Mouse (Mus musculus) kidney, postnatal 36 days (tissue): ENCODE results near the gene Camkk1.

Source experiments
- DNase-seq, 2 experiments: peaks; one replicate each; pipeline ENCODE4 v3.0.0; 2021 to 2022; ENCODE audit warnings: mixed read lengths in 2 of 2

Gene Camkk1

GRCm38 (mm10) chr11:73018471-73019146 lies at the start of gene Camkk1:
Gene Camkk1 (plus strand): TSS chr11:73019008.
- DNase-seq: peak; percentile 93 to 95

DNA sequence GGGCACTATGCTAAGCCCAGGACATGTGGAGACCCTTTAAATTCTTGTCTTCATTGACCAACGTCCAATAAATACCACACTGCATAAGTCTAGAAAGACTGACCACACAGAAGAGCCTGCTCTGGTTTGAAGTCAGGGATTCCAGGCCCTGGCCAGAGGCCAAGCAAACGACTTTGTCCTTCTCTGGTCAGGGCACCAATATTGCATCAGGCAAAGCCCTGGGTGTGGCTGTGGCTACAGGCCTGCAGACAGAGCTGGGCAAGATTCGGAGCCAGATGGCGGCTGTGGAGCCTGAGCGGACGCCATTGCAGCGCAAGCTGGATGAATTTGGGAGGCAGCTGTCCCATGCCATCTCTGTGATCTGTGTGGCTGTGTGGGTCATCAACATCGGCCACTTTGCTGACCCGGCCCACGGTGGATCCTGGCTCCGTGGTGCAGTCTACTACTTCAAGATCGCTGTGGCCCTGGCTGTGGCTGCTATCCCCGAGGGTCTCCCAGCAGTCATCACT lies 43.8 kb upstream of the Camkk1 start:
- no peak for DNase-seq

GRCm38 (mm10) chr11:72982516-72982915 lies 36.3 kb upstream of the Camkk1 start:
- no peak for DNase-seq

DNA sequence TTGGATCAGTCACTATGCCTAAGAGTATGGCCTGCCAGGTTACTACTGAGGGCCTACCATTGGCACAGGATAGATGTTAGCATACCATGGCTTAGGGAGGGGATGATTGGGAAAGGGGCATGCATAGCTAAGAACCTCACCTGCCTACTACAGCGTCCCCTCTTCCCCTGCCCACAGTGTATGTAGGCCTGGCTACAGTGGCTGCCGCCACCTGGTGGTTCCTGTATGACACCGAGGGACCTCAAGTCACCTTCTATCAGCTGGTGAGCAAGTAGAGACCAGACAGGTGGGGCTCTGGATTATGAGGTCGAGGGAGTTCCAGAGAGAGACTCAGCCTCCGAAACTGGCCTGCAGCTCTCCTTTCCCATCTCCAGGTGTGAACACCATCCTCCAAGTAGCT lies 35.5 kb upstream of the Camkk1 start:
- DNase-seq: peak in 1 of 2 experiments; percentile 67

DNA sequence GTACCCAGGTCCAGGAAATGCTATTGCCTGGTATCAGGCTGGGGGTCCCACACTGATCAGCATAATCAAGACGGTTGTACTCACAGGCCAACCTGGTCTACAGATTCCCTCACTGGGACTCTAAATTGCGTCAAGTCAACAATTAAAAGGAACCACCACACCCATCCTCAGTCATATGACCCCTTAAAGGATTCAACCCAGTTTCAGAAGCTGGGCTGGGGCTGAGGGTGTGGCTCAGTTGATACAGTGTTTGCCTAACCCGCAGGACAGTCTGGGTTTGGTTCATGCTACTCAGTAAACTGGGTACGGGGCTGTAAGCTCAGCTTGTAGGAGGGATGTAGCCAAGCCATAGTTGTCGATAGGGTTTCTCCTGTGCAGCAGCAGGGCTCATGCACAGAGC lies 32.1 kb upstream of the Camkk1 start:
- no peak for DNase-seq

- DNase-seq: no peak
Measured at GRCm38 (mm10) chr11:72987234-72987633, 31.6 kb upstream of the Camkk1 start.

DNA sequence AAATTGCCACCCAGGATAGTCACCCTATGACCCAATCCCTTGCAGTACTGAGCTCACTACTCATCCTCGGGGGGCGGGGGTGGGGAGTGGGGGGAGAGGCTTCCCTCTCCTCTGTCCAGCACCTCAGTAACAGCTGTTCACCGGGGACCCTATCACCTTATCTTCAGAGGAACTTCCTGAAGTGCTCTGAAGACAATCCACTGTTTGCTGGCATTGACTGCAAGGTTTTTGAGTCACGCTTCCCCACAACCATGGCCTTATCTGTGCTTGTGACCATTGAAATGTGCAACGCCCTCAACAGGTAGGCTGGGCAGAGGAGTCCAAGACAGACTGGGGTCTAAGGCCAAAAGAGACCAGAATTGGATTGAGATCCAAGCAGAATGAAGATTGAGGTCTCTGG lies 31.0 kb upstream of the Camkk1 start:
- DNase-seq: no peak

GRCm38 (mm10) chr11:72989044-72989443 lies 29.8 kb upstream of the Camkk1 start:
- DNase-seq: no peak

- no peak for DNase-seq
Measured at GRCm38 (mm10) chr11:72990688-72991087, 28.1 kb upstream of the Camkk1 start.

DNA sequence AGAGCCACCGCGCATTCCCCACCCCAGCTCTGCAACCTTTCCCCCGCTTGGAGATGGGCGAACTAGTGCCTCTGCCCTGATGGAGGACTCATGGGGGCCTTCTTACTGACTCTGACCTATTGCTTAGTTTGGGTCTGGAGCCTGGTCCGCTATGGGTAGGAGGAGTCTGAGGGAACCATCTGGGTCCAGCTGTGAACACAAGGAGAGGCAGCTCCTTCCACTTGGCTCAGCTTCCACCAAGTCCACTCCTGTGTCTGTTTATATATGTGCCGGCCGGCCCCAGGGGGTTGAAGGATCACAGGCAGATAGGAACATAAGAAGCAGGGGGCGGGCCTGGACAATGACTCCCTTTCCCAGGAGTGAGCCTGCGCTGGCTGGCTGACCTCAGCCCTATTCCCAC lies 26.8 kb upstream of the Camkk1 start:
- DNase-seq: no peak

GRCm38 (mm10) chr11:72996346-72996745 lies 22.5 kb upstream of the Camkk1 start:
- DNase-seq: peak in 1 of 2 experiments; percentile 55

GRCm38 (mm10) chr11:72996781-72997180 lies 22.0 kb upstream of the Camkk1 start:
- DNase-seq: no peak

DNA sequence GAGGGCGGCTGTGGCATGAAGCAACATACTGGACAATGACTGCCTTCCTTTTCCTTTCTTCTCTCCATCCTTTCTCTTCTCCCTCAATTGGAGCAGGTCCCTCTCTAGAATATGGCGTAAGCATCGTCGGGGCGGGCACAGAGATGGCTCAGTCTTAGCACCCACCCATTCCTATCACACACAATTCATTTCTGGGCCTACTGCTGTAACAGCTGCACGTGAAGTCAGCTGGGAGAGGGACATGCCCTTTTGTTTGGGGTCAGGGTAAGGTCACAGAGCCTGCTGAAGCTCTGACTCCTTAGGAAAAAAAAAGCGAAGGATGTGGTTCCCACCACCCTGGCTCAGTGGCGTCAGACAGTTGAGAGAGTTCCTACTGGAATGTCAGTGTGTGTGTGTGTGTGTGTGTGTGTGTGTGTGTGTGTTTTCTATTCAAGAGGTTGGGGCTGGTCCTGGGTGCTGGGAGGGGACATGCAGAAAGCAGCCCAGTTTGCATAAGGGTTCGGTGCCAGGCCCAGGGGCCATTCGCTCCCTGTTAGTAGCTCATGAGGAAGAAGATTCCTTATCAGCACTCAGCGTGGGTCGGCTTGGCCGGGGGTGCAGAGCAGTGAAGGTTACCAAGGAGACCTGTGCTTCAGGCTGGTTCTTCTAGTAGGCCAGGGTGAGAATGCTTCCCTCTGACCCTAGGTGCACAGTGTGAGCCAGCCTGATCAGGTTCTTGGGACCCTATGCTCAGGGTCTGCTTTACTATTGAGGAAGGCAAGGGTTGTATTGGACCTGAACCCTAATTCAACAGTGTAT lies 21.1 kb upstream of the Camkk1 start:
- no peak for DNase-seq

- DNase-seq: peak in 1 of 2 experiments; percentile 49
Measured at GRCm38 (mm10) chr11:72998771-72999170, 20.0 kb upstream of the Camkk1 start, which contains the start of gene P2rx1. Gene P2rx1 (plus strand): TSS chr11:72999103.

- peak; percentile 78 to 88 for DNase-seq
Measured at GRCm38 (mm10) chr11:73001029-73001428, 17.8 kb upstream of the Camkk1 start.

- peak; percentile 73 to 81 for DNase-seq
Measured at GRCm38 (mm10) chr11:73006377-73006776, 12.4 kb upstream of the Camkk1 start.

DNA sequence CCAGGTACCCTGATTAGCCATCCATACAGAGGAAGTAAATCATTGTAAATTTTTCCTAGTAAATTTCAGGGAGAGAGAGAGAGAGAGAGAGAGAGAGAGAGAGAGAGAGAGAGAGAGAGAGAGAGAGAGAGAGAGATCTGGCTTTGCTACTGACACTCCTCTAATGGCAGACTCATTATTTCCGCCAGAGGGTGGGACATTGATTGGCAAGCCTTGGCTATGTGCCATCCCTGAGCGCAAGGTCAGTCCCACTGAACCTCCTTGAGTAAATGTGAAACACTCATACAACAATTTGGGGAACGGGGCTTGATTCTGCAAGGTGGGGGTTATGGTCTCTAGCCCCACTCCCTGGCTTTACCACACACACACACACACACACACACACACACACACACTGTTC lies 11.7 kb upstream of the Camkk1 start:
- DNase-seq: no peak

- DNase-seq: peak; percentile 56 to 89
Measured at GRCm38 (mm10) chr11:73007698-73008481, 10.9 kb upstream of the Camkk1 start.

- DNase-seq: no peak
Measured at GRCm38 (mm10) chr11:73008826-73009225, 10.0 kb upstream of the Camkk1 start.

- no peak for DNase-seq
Measured at GRCm38 (mm10) chr11:73009531-73010274, 9.1 kb upstream of the Camkk1 start.

DNA sequence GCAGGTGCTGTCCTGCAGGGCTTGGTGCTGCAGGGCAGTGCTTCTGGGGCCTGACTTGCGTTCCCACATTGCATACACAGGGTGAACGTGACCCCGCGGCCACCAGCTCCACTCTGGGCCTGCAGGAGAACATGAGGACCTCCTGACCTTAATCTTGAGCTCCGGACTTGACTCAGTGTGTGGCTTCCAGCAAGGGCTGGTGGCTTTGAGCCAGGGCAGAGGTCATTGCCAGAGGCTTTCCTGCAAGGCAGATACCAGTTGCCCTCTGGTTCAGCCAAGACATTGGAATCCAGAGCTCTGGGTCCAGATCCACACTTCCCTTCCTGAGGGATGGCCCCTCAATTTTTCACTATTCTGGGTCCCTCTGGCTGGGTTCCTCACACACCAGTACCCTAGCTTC lies 4.8 kb upstream of the Camkk1 start:
- DNase-seq: peak; percentile 81 to 83

- peak; percentile 83 for DNase-seq
Measured at GRCm38 (mm10) chr11:73014831-73015344, 3.9 kb upstream of the Camkk1 start.
